Mouse (Mus musculus) hematopoietic multipotent progenitor cell, adult 10-12 weeks (in vitro differentiated cells): ENCODE data around the gene Parp16. TPM values are rescaled to one million over a fixed set of nuclear protein-coding genes. Genes with fewer than 3 reads are reported as not detected.

ENCODE experiments used
- polyA plus RNA-seq: library from polyadenylated mRNA; stranded (reverse); fragments of >175 nt; gene quantifications from 2 replicates; pipeline ENCODE4 v1.2.3, GENCODE M21; 2012; ENCODE audit warnings: low replicate concordance

Parp16 gene
- 4.7 and 16.1 TPM in 2 replicates for polyA plus RNA-seq

DNA sequence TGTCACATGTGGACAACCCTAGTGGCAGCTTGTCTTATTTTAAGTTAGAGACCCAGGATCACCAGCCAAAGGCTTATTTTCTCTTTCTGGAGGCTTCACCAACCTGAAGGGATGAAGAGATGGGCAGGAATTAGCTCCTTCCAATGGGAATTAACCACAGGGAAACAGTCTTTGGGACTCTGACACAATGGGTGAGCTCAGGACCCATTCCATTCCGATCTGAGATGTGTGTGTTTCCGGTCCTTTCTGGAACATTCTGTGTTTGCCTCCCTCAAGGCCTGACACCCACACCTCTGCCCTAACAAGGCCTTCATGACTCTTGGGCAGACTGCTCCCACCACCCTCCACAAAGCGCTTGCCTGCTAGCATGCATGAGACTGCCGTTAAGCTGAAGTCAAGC, at the start of gene Parp16:
TSS of gene Parp16 (plus strand) at position 301 of the 400 bp plus-strand sequence.

GRCm38 (mm10) chr9:65264959-65265358, 69.8 kb downstream of the Parp16 start, which contains the start of gene Cilp:
Gene Cilp (plus strand): TSS chr9:65265180.

Other genes starting within 250 kb of the Parp16 start
- not detected in 2 replicates for gene Slc24a1, start 243.7 kb upstream of the Parp16 start, polyA plus RNA-seq
- gene Ints14, start 234.4 kb upstream of the Parp16 start, polyA plus RNA-seq: 20.0 and 22.7 TPM in 2 replicates
- gene Hacd3, start 173.7 kb upstream of the Parp16 start, polyA plus RNA-seq: 4.1 and 5.0 TPM in 2 replicates
- gene Dpp8, start 162.9 kb upstream of the Parp16 start, polyA plus RNA-seq: 11.0 and 11.5 TPM in 2 replicates
- 0.17 and 0.36 TPM in 2 replicates for gene Igdcc4, start 93.9 kb upstream of the Parp16 start, polyA plus RNA-seq
- gene Igdcc3, start 54.2 kb upstream of the Parp16 start, polyA plus RNA-seq: 0.03 and 0.10 TPM in 2 replicates
- 0.04 TPM in 2 replicates for gene Cilp, start 69.8 kb downstream of the Parp16 start, polyA plus RNA-seq
- 8.0 and 13.0 TPM in 2 replicates for gene Clpx, start 98.9 kb downstream of the Parp16 start, polyA plus RNA-seq
- gene Pdcd7, start 150.8 kb downstream of the Parp16 start, polyA plus RNA-seq: 19.0 and 54.3 TPM in 2 replicates
- gene Ubap1l, start 165.7 kb downstream of the Parp16 start, polyA plus RNA-seq: 0.43 and 0.84 TPM in 2 replicates
- 0.03 TPM in 1 of 2 replicates, not detected in the other for gene Kbtbd13, start 196.3 kb downstream of the Parp16 start, polyA plus RNA-seq
- 1.4 and 1.5 TPM in 2 replicates for gene Rasl12, start 203.2 kb downstream of the Parp16 start, polyA plus RNA-seq
- not detected in 2 replicates for gene Slc51b, start 227.6 kb downstream of the Parp16 start, polyA plus RNA-seq
- 11.1 and 17.8 TPM in 2 replicates for gene Mtfmt, start 240.4 kb downstream of the Parp16 start, polyA plus RNA-seq